Mouse (Mus musculus) adipocyte (in vitro differentiated cells): ENCODE data around the gene Hes6.

ENCODE experiments used
- DNase-seq: peaks from one replicate; pipeline ENCODE4 v3.0.0-alpha.2; 2016; ENCODE audit warnings: low spot score

Gene Hes6

GRCm38 (mm10) chr1:91413898-91414594, at the start of gene Hes6:
Hes6 (minus strand) TSS chr1:91414038.
- DNase-seq: no peak

GRCm38 (mm10) chr1:91463336-91463995, 49.6 kb upstream of the Hes6 start:
- no peak for DNase-seq

DNA sequence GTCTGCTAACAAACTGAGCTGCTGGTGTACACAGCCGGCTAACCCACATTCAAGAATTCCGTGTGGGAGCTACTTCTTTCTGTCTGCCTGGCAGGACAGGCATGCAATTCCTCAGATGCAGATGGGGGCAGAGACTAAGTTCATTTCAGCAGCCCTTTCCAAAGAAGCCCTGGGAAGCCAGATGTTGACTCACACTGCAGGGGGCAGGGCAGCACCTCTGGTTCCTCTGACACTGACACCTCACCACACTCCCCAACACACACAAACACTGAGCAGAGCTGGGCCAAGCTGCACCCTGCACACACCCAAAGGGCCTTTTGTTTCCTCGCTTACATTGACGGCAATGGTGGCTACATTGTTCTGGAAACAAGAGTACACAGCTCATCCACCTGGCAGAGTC, 46.7 kb upstream of the Hes6 start:
- peak; percentile 26 for DNase-seq

DNA sequence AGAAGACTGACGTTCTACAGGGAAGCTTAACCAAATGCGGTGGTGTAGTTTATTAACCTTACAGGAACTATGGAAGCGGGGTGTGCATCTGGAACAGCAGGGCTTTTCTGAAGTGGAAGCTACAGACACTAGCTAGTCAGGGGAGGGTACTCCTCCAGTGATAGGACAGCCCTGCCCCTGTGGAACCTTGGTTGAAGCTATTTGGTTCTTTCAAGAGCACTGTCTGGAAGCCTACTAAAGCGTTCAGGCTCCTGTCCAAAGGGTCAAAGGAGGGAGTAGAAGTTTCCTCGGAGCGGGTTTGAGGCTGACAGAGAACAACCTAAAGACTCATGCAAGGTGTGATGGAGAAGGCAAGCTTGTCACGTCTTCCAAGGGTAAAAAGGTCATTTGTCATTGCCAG, 46.2 kb upstream of the Hes6 start:
- DNase-seq: no peak

GRCm38 (mm10) chr1:91459059-91459809, 45.4 kb upstream of the Hes6 start, which contains the start of gene Per2:
Per2 (minus strand) TSS chr1:91459324.
- DNase-seq: peak; percentile 99

- DNase-seq: peak; percentile 87
Measured at GRCm38 (mm10) chr1:91458223-91458861, 44.5 kb upstream of the Hes6 start.

- DNase-seq: peak; percentile 58
Measured at GRCm38 (mm10) chr1:91457698-91458097, 43.9 kb upstream of the Hes6 start.

DNA sequence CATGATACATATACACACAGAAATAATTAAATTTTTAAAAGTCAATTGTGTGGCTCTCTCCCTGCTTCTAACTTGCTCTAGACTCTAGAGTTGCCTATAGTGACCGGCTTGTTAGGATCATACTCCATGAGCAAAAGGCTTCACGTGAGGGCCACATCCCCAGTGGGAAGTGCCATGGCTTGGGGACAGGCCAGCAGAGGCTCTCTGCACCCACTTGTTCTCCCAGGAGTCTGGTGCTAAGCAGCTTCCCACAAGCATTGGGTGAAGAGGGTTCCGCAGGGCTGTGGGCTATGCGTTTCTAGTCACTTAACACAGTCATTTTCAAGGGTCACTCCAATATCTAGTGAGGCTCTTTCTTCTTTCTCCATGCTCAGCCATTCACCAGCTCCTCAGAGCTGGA, 43.3 kb upstream of the Hes6 start:
- DNase-seq: no peak

DNA sequence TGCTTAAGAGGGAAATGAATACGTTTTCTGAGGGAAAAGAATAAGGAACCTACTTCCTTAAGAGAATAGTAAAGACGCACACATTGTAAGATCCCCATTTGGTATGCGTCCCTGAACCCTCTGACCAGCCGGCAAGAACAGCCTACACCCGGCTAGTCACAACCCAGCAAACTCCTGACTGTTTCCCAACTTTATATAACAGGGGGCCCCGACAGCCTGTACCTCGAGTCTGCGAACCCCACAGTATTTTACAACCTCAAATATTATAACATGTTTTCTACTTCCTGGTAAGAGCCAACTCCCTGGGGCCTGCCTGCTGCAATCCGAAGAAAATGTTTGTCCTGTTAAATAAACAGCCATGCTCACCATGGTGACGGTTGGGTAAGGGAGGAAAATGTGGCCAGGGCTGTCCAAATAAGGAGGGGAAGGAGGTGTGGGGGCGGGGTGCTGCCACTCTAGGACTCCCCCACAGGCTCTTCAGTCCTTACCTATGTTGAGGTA, 42.5 kb upstream of the Hes6 start:
- peak; percentile 93 for DNase-seq

DNA sequence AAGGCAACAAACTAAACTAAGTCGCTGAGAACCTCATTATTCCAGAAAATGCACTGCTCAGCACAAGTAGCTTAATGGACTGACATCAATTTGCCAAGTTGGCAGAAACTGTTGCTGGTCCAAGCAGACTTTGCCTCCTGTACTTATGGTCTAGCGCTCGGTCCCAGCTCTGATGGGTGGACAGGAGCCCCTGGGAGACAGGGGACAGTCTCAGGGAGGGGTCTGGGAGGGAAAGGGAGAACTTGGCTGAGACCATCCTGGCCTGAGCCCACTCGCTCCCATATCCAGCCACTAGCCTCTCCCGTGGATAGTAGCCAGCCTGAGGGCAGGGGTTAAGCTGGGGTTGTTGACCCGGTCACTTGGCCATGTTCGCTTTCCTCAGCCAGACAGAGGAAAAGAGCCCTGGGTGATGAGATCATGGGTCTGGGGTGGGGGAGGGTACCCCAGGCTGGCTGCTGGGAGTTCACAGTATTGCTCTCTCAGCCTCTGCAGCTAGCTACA, 41.9 kb upstream of the Hes6 start:
- peak; percentile 87 for DNase-seq

DNA sequence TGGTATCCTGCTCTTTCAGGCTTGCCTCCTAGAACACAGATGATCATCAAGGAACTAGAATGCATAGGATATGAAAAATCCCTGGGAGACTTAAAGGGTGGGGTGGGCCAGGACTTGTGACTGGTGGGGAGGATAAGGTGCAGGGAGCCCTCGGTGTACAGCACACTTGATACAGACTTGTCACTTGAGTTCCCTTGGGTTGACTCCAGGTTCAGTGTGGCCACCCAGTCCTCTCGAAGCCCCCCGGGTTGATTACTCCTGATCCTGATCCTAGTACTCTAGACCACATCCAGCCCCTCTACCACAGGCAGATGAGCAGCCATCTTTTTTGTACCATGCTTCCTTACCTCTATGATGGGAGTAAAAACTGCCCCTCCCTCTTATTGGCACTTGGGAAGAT, 41.1 kb upstream of the Hes6 start:
- no peak for DNase-seq

DNA sequence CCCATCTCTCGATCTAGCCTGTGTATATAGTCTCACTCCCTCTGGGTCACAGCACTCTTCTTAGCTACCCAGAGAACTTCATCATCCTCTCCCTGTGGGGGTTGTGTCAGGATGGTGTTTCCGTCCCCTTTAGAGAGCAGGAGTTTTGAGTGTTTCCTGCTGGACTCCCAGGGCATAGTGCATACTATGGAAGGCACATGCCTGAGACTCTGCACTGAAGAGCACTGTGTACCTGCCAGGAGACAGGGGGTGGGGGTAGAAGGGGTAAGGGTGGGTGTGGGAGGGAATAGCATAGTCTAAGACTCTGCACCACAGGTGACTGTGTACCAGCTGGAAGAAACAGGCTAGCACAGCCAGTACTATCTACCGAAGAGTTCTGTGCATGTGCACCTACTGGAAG, 40.5 kb upstream of the Hes6 start:
- DNase-seq: no peak

DNA sequence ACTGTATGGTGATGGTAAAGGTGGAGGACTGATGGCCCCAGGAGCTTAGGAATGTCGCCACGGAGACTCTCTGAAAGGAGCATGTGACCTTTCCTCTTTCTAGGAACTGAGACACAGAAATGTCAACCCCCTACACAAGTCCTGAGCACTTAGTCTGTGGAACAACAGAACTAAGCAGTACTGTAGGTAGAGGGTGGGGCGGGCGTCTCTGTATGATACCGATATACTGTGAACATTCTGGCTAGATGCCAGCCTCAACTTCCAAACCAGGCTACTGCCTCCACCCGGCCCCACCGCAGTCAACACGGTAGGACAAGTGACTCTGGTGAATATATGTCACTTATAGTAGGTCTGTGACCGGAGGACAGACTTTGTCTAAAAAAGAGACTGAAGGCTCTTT, 40.1 kb upstream of the Hes6 start:
- DNase-seq: no peak

DNA sequence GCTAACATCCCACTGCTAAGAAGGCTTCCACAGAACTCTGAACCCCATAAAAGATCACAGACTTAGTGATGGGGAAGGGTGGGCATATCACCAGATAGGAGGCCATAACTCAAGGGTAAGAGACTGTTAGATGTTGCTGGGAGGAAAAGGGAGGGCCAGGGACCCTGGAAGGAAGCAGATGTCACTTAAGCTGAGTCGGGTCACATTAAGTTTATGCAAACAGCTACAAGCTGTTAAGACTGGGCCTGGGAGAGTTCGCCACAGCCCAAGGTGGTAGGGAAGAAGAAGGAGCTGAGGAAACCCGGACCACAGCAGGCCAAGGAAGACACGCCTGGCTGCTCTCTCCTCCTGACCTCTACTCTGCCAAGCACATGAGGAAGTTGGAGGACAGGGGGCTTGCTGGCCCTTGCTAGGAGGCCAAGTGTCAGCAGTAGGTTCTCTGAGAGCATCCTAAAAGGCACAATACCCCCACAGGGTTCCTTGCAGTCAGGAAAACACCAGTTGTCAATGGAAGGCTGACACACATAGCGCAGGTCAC, 37.8 kb upstream of the Hes6 start:
- no peak for DNase-seq

DNA sequence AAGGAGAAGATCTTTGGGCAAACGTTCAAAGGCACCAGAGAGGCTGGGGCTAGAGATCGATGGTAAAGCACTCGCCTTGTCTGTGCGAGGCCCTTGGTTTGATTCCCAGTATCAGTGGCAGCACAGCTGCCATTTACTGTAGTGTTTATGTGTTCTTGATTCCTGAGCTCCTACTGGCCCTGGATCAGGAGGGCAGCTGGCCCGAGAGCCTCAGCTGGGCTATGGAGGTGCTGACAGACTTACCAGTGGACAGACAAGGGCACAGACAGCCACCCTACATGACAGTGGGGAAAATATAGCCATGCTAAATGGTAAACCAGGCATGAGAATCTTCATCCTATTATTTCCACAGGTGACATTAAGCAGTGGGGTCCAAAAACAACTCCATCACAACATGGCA, 37.0 kb upstream of the Hes6 start:
- DNase-seq: no peak

DNA sequence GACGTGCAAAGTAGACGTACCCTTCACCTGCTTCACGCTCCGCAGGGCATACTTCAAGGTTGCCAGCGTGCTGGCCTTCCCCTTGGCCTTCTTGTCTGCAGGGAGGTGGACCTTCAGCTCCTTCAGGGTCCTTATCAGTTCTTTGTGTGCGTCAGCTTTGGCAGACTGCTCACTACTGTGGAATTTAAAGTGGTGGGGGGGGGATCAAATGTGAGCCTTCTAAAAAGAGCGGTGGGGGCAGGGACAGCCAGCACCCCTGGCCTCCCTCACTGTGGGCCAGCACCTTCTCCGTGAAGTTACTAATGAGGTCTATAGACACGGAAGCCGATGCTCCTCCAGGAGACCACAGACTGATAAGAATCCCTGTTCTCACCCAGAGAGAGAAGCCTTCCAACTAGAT, 34.9 kb upstream of the Hes6 start:
- DNase-seq: no peak

- no peak for DNase-seq
Measured at GRCm38 (mm10) chr1:91446511-91446910, 32.7 kb upstream of the Hes6 start.

GRCm38 (mm10) chr1:91446060-91446459, 32.2 kb upstream of the Hes6 start:
- DNase-seq: peak; percentile 94

DNA sequence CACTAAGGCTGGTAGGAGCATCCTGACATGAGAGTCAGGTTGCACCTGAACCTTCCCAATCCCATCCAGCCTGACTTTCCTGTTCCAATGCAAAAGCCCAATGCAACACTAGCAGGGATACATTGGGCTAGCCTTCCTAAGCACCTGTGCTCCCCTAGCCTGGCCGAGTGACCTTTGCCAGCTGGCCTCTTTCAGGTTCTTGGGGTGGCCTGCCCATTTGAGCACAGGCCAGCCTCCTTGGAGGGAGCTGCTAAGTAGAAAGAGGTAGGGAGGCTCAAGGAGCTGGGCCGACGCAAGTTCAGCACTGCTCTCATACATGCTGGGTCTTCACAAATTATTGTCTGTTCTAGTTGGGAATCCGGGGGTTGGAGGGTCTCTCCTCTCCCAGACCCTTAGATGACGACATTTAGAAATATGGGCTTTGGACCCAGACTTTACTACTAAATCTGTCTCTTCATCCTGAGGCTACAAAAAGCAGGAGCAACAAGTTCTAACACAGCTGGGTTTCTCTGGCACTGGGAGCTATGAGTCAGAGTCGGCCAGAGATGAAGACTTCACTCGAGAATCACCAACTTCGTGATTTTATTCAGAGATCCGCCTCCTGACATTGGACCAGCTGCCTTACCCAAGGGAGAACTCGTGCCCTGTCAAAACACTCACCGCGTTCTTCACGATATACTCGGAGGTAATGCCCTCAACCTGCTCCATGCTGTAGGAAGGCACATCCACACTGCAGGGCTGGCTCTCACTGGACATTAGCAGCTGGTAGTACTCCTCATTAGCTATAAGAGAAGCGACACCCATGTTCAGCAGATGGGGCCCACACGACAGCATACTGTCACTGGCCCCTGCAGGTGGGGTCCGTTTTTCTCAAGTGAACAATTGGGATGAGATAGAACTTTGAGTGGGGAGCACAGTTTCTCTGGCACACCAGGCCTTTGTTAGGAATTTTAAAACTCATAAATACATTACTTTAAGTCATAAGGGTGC, 31.3 kb upstream of the Hes6 start:
- DNase-seq: peak; percentile 52

DNA sequence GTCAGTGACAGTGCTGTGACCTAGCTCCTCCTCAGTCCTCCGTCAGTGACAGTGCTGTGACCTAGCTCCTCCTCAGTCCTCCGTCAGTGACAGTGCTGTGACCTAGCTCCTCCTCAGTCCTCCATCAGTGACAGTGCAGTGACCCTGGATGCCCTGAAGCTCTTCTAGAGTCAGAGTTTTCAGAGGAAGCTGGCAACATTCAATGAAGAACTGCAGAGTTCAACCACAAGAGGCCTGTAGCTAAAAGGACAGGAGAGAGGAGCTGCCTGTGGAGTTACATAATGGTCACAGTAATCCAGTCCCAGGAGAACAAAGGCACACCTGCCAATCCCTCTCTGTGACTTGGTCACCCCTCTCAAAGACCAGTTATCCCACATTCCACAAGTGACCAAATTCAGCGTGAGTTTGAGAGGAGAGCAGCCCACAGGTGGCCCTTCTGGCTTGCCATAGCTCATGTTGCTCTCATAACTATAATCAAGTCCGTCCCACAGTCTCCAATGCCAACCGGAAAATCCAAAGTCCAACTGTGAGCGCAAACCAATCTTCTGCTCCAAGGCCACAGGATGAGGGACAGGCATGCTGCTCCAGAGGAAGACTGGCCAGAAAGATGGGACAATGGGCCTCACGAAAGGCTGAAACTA, 28.6 kb upstream of the Hes6 start:
- DNase-seq: no peak
